Mouse (Mus musculus) midbrain, embryonic 11.5 days (tissue): ENCODE measurements around the gene Trak1. TPM values are rescaled to one million over a fixed set of nuclear protein-coding genes. Genes with fewer than 3 reads are reported as not detected.

Experiments used
- ATAC-seq: fragments of 200-750 bp; cut with Nextera tagmentation; 2 replicates; pipeline ENCODE4 v1.8.0; 2017; ENCODE audit warnings: moderate TSS enrichment, moderate library complexity; ENCODE audit not compliant: low FRiP score
- DNase-seq: peaks from one replicate; pipeline ENCODE4 v3.0.0; 2015; ENCODE audit warnings: low spot score; ENCODE audit errors: missing footprints
- H3K27ac ChIP-seq: fragments of 300-500 bp; sonication (generic); 2 replicates; pipeline ENCODE4 v1.5.1; 2014; ENCODE audit warnings: low read depth, low read length
- H3K27me3 ChIP-seq: fragments of 300-500 bp; sonication (generic); 2 replicates; pipeline ENCODE4 v1.6.1; 2014; ENCODE audit warnings: mild to moderate bottlenecking, low read length, moderate library complexity, mixed read lengths; ENCODE audit not compliant: control insufficient read depth, insufficient read depth
- H3K36me3 ChIP-seq: fragments of 300-500 bp; sonication (generic); 2 replicates; pipeline ENCODE4 v1.6.1; 2014; ENCODE audit warnings: mild to moderate bottlenecking, low read length, moderate library complexity, mixed read lengths; ENCODE audit not compliant: control insufficient read depth, insufficient read depth
- H3K4me1 ChIP-seq: fragments of 300-500 bp; sonication (generic); 2 replicates; pipeline ENCODE4 v1.6.1; 2014; ENCODE audit warnings: low read length; ENCODE audit not compliant: control insufficient read depth, insufficient read depth
- H3K4me2 ChIP-seq: fragments of 300-500 bp; sonication (generic); 2 replicates; pipeline ENCODE4 v1.6.1; 2014; ENCODE audit warnings: mild to moderate bottlenecking, moderate library complexity
- H3K4me3 ChIP-seq: fragments of 300-500 bp; sonication (generic); 2 replicates; pipeline ENCODE4 v1.5.1; 2014; ENCODE audit warnings: low read depth, low read length
- H3K9ac ChIP-seq: fragments of 300-500 bp; sonication (generic); 2 replicates; pipeline ENCODE4 v1.6.1; 2014; ENCODE audit warnings: low read length
- H3K9me3 ChIP-seq: fragments of 300-500 bp; sonication (generic); 2 replicates; pipeline ENCODE4 v1.6.1; 2016; ENCODE audit warnings: low read length; ENCODE audit not compliant: control insufficient read depth
- WGBS: fragments of 180-500 bp; shearing (Covaris S2); extraction: QIAGEN DNeasy Blood & Tissue Kit; methylation state at CpG from one replicate; pipeline ENCODE4 v1.1.7; 2014; 5-methylcytosine and 5-hydroxymethylcytosine counted together
- polyA plus RNA-seq: library from polyadenylated mRNA; unstranded; fragments of >200 nt; fragmentation: Nextera tagmentation; extraction: Ambion mirVana; gene quantifications from 2 replicates; pipeline ENCODE4 v1.2.1, GENCODE M21; 2014

Trak1 gene
- polyA plus RNA-seq, 1 experiment from 2014 or later: 20.5 TPM

GRCm38 (mm10) chr9:121363932-121364331, 66.6 kb downstream of the Trak1 start:
- Histone ChIP-seq H3K36me3 (no peaks in the 10 kb centered on the region), H3K27me3 (no peaks in the 10 kb centered on the region), H3K4me1 (peaks cover 21% of the 10 kb centered on the region), H3K4me3 (no peak overlapping the region), H3K4me2 (no peak overlapping the region), H3K27ac (no peak overlapping the region), H3K9ac (no peak overlapping the region), H3K9me3 (no peaks in the 10 kb centered on the region)
- WGBS: 75% methylated on average over 19 of the region's 19 CpGs
- DNase-seq: no peak
- ATAC-seq: no peak

DNA sequence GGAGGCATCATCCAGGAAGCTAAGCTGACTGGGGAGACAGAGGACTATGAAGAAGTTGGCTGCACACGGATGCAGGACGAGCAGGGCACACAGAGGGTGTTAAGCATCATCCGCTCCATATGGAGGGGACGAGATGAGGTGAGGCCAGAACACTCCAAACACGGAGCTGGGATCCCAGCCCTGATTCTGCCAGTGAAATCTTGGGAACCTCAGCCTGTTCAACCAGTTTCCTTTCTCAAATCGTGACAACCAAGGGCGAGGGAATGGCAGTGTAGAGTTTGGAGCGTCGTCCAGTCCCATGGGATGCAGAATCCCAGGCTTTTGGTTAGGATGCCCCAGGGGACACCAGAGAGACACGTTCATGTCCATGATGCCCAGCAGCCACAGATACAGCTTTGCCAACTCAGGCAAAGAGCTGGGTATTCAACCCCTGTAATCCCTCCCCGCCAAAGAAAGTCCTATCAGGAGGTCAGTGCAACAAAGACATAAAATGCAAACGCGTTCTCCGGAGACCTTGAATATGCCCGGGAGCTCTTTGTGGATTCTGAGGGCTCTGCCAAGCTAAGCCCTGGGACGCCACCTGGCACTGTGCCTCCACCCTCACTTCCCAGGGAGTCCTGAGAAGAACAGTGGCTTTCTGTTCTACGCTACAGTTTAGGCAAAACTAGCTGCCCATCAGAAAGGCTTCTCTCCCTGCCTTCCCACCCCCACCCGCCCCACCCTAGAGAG, 69.0 kb downstream of the Trak1 start:
- H3K36me3 ChIP-seq: no peaks in the 10 kb centered on the region
- H3K4me2 ChIP-seq: no peak overlapping the region
- H3K9ac ChIP-seq: no peak overlapping the region
- WGBS: 69% methylated on average over 18 of the region's 18 CpGs
- H3K9me3 ChIP-seq: no peaks in the 10 kb centered on the region
- no peaks in the 10 kb centered on the region for H3K27me3 ChIP-seq
- ATAC-seq (no peak), DNase-seq (no peak)
- H3K27ac ChIP-seq: peak overlapping the region; percentile 22; the same call in 1 of the 2 replicates
- H3K4me1 ChIP-seq: peaks cover 13% of the 10 kb centered on the region
- H3K4me3 ChIP-seq: no peak overlapping the region

DNA sequence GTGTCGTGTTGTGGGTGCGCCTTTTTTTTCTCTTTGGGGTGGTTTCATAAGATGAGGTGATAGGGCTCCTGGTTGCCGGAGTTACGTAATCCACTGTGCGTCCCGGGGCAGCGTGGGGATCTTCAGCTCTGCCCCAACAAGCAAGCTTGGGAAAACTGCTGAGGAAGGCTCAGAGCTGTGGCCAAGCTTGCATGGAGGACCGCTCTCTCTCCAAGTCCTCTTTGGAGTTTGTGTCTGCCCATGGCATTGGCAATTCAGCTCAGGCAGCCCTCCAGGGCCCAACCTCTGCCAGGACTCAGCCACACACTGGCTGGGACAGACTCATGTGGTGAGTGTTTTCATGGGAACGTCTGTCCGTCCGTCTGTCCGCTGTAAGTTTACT, 69.6 kb downstream of the Trak1 start:
- H3K9ac ChIP-seq: no peak overlapping the region
- H3K27ac ChIP-seq: no peak overlapping the region; the same call in 1 of the 2 replicates
- WGBS: 76% methylated on average over 12 of the region's 12 CpGs
- ATAC-seq (no peak), DNase-seq (no peak)
- peaks cover 15% of the 10 kb centered on the region for H3K4me1 ChIP-seq
- no peak overlapping the region for H3K4me3 ChIP-seq
- no peaks in the 10 kb centered on the region for H3K27me3 ChIP-seq
- no peaks in the 10 kb centered on the region for H3K36me3 ChIP-seq
- no peak overlapping the region for H3K4me2 ChIP-seq
- H3K9me3 ChIP-seq: no peaks in the 10 kb centered on the region

GRCm38 (mm10) chr9:121369573-121369972, 72.3 kb downstream of the Trak1 start:
- no peak for ATAC-seq
- H3K9ac ChIP-seq: no peak overlapping the region
- peaks cover 35% of the 10 kb centered on the region for H3K4me1 ChIP-seq
- H3K27me3 ChIP-seq: no peaks in the 10 kb centered on the region
- DNase-seq: no peak
- WGBS: 81% methylated on average over 6 of the region's 6 CpGs
- no peaks in the 10 kb centered on the region for H3K36me3 ChIP-seq
- no peak overlapping the region for H3K27ac ChIP-seq
- no peaks in the 10 kb centered on the region for H3K9me3 ChIP-seq
- no peak overlapping the region for H3K4me3 ChIP-seq
- no peak overlapping the region for H3K4me2 ChIP-seq

DNA sequence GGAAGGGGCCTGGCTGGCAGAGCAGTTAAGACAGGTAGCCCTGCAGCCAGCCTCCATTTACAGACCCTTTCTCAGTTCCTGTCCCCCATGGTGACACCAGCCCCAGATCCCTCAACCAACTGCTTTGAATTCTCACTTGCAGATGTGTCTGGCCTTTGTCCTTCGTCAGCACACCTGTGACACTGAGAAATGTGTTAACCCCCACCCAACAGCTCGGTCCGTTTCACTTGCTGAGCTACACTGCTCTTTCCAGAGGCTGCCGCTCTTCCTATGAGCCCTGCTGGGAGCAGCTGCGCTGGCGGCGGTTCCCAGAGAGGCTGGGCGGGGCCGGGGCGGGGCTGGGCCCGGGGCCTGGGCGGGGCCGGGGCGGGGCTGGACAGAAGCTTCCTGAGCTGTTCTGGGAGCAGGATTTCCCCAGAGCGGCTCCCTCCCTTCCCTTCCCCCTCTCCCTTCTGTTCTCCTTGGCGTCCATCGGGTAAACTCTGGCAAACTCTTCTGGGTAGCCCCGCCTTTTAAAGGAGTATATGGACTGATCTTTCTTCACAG, 74.1 kb downstream of the Trak1 start:
- H3K27ac ChIP-seq: peak overlapping the region; percentile 91
- H3K4me3 ChIP-seq: peak overlapping the region; percentile 3
- peak overlapping the region; percentile 44 for H3K4me2 ChIP-seq
- WGBS: under 1% methylated on average over 18 of the region's 18 CpGs
- peaks cover 32% of the 10 kb centered on the region for H3K4me1 ChIP-seq
- DNase-seq (peak; percentile 98), ATAC-seq (peak; percentile 91)
- no peaks in the 10 kb centered on the region for H3K9me3 ChIP-seq
- peak overlapping the region; percentile 51 for H3K9ac ChIP-seq
- no peaks in the 10 kb centered on the region for H3K27me3 ChIP-seq
- no peaks in the 10 kb centered on the region for H3K36me3 ChIP-seq

GRCm38 (mm10) chr9:121371946-121372646, 74.8 kb downstream of the Trak1 start:
- peak overlapping the region; percentile 91 for H3K27ac ChIP-seq
- H3K4me3 ChIP-seq: peak overlapping the region; percentile 3
- peak; percentile 97 for DNase-seq
- peaks cover 32% of the 10 kb centered on the region for H3K4me1 ChIP-seq
- 2% methylated on average over 11 of the region's 13 CpGs for WGBS
- no peaks in the 10 kb centered on the region for H3K36me3 ChIP-seq
- H3K9ac ChIP-seq: peak overlapping the region; percentile 51
- no peaks in the 10 kb centered on the region for H3K9me3 ChIP-seq
- ATAC-seq: peak; percentile 77
- H3K27me3 ChIP-seq: no peaks in the 10 kb centered on the region
- H3K4me2 ChIP-seq: peak overlapping the region; percentile 44

- H3K4me2 ChIP-seq: no peak overlapping the region
- no peak for DNase-seq
- no peaks in the 10 kb centered on the region for H3K36me3 ChIP-seq
- no peaks in the 10 kb centered on the region for H3K9me3 ChIP-seq
- peak overlapping the region; percentile 29; the same call in 1 of the 2 replicates for H3K9ac ChIP-seq
- no peaks in the 10 kb centered on the region for H3K27me3 ChIP-seq
- 0 out of 2 replicates have a peak overlapping the region, but pooled peaks have one; percentile 15 for H3K27ac ChIP-seq
- WGBS: 31% methylated on average over 13 of the region's 13 CpGs
- H3K4me3 ChIP-seq: no peak overlapping the region
- peaks cover 32% of the 10 kb centered on the region for H3K4me1 ChIP-seq
- no peak for ATAC-seq
Measured at GRCm38 (mm10) chr9:121373107-121373506, 75.8 kb downstream of the Trak1 start.

DNA sequence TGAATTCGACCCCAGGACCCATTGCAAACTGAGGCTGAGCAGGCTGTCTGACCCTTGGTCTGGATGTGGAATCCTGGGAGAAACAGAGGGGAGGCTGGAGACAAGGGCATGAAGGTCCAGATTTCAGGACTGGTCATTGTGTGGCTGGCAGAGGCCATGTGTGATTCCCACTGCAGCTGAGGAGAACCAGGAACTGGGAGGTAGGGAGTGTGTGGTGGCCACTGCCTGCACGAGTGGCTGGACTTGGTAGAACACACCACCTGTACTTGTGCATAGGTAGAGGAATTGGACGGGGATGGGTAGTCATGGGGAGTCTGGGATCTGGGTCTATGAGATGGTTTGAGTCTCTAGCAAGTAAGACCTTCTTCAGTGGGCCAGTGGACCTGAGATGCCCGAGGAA, 76.2 kb downstream of the Trak1 start:
- H3K27ac ChIP-seq: no peak overlapping the region
- no peak overlapping the region for H3K4me2 ChIP-seq
- peak overlapping the region; percentile 29; the same call in 1 of the 2 replicates for H3K9ac ChIP-seq
- no peaks in the 10 kb centered on the region for H3K9me3 ChIP-seq
- H3K27me3 ChIP-seq: no peaks in the 10 kb centered on the region
- no peak for DNase-seq
- 59% methylated on average over 4 of the region's 4 CpGs for WGBS
- ATAC-seq: no peak
- H3K36me3 ChIP-seq: no peaks in the 10 kb centered on the region
- peaks cover 32% of the 10 kb centered on the region for H3K4me1 ChIP-seq
- H3K4me3 ChIP-seq: no peak overlapping the region
